Mouse (Mus musculus) heart, adult 2 months (tissue): ENCODE measurements around the gene Ralbp1. TPM values are rescaled to one million over a fixed set of nuclear protein-coding genes. Genes with fewer than 3 reads are reported as not detected.

Source experiments
- DNase-seq, 2 experiments: peaks; one replicate each; pipeline ENCODE4 v3.0.0; 2021
- H3K27ac ChIP-seq: fragments of 200-600 bp; 2 replicates; pipeline ENCODE4 v1.8.1; 2022
- H3K27me3 ChIP-seq: fragments of 200-500 bp; 2 replicates; pipeline ENCODE4 v1.6.1; 2012; ENCODE audit warnings: mild to moderate bottlenecking, low read length, inconsistent platforms, mixed read lengths; ENCODE audit not compliant: control insufficient read depth, insufficient read depth
- H3K36me3 ChIP-seq: fragments of 200-500 bp; 2 replicates; pipeline ENCODE4 v1.6.1; 2012; ENCODE audit warnings: low read length, inconsistent platforms; ENCODE audit not compliant: control insufficient read depth, insufficient read depth
- H3K4me1 ChIP-seq: fragments of 200-500 bp; 2 replicates; pipeline ENCODE4 v1.6.1; 2011; ENCODE audit warnings: low read length; ENCODE audit not compliant: control insufficient read depth, insufficient read depth
- H3K4me3 ChIP-seq: fragments of 200-600 bp; 2 replicates; pipeline ENCODE4 v1.8.1; 2022
- H3K79me2 ChIP-seq: fragments of 200-500 bp; replicated peaks from 2 replicates; pipeline ENCODE4 v1.6.1; 2012; ENCODE audit warnings: mild to moderate bottlenecking, inconsistent platforms, low read length, moderate library complexity, mixed read lengths; ENCODE audit not compliant: control insufficient read depth, insufficient read depth
- H3K9ac ChIP-seq: fragments of 200-500 bp; 2 replicates; pipeline ENCODE4 v1.6.1; 2012; ENCODE audit warnings: low read depth, mild to moderate bottlenecking, control low read depth, inconsistent platforms, low read length, mixed read lengths
- CTCF ChIP-seq: fragments of 200-600 bp; IDR thresholded peaks from 2 replicates; pipeline ENCODE4 v1.8.1; 2022; ENCODE audit warnings: antibody characterized with exemption, mild to moderate bottlenecking, moderate library complexity
- EP300 ChIP-seq: fragments of 200-500 bp; IDR thresholded peaks from 2 replicates; pipeline ENCODE4 v1.6.1; 2011; ENCODE audit warnings: low read depth, low read length, control low read depth; ENCODE audit not compliant: insufficient read depth
- POLR2A ChIP-seq: fragments of 200-500 bp; IDR thresholded peaks from 2 replicates; pipeline ENCODE4 v1.6.1; 2011; ENCODE audit warnings: mild to moderate bottlenecking, low read depth, low read length, control low read depth; ENCODE audit not compliant: insufficient read depth
- WGBS: fragments of 180-500 bp; shearing (Covaris S2); methylation state at CpG from one replicate; pipeline ENCODE4 v1.1.7; 2018; 5-methylcytosine and 5-hydroxymethylcytosine counted together
- intact Hi-C: fragments of 180-260 bp; cut with DNase I; formaldehyde crosslinking; loops from one replicate; pipeline ENCODE4 v1.15.1; 2025
- polyA plus RNA-seq: library from polyadenylated mRNA; depleted of rRNA; stranded (reverse); fragments of >200 nt; gene quantifications from 2 replicates; pipeline ENCODE4 v1.2.3, GENCODE M21; 2012
- total RNA-seq, 2 experiments: library from RNA; stranded (reverse); gene quantifications; 2 replicates each; pipeline ENCODE4 v1.2.3; 2021

The Ralbp1 gene
- total and polyA plus RNA-seq, 3 experiments: 16.5 to 39.1 (median 36.0) TPM

DNA sequence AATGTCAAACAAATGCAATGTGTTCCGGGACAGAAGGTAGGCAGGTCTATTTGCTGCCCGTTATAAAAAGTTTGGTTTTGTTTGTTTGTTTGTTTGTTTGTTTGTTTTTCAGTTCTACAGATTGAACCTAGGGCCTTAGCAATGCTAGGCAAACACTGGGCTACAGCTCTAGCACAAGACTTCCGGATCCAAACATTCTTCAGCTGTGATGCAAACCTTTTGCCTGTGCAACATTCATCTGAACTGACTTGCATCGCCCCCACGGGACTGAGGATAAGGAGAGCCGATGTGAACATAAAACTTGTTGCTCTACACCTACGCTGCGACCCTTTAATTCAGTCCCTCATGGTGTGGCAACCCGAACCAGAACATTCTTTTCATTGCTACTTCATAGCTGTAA is 973 bp upstream of the Ralbp1 start:
- Histone ChIP-seq H3K4me3 (peak overlapping the region; percentile 99), H3K27ac (peak overlapping the region; percentile 99), H3K36me3 (peaks cover 3% of the 10 kb centered on the region; the same call in 1 of the 2 replicates), H3K79me2 (peaks cover 4% of the 10 kb centered on the region; the same call in 1 of the 2 replicates), H3K9ac (no peak overlapping the region), H3K27me3 (no peaks in the 10 kb centered on the region), H3K4me1 (peaks cover 7% of the 10 kb centered on the region)
- DNase-seq: no peak
- 52% methylated on average over 9 of the region's 9 CpGs for WGBS
- intact Hi-C loops: no loop called here
- no peak for TF ChIP-seq CTCF
- TF ChIP-seq POLR2A: no peak
- no peak for TF ChIP-seq EP300

DNA sequence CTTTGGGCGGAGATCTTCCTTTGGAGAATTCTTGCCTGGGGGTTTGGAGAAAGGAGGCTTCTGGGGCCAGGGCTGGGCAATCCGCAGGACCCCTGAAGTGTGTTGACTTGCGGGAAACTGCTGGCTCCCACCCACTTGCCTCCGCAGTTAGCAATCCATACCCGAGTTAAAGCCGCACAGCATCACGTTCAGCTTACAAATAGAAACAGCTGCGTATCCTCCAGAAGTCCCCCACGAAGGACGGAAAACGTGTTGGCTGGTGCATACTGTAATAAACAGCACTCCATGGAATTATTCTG is 251 bp downstream of the Ralbp1 start:
- DNase-seq: no peak
- H3K27ac ChIP-seq: peak overlapping the region; percentile 99
- peaks cover 3% of the 10 kb centered on the region; the same call in 1 of the 2 replicates for H3K36me3 ChIP-seq
- under 1% methylated on average over 11 of the region's 11 CpGs for WGBS
- no peaks in the 10 kb centered on the region for H3K27me3 ChIP-seq
- intact Hi-C loops: loop anchor here (1.0 kb wide), 1 partner anchor 31 kb away; no protein-coding TSS in a partner anchor
- peaks cover 5% of the 10 kb centered on the region; the same call in 1 of the 2 replicates for H3K79me2 ChIP-seq
- H3K9ac ChIP-seq: peak overlapping the region; percentile 68
- H3K4me1 ChIP-seq: peaks cover 7% of the 10 kb centered on the region
- TF ChIP-seq POLR2A: 0 out of 2 replicates have a peak, but pooled peaks have one; percentile 22
- no peak for TF ChIP-seq CTCF
- H3K4me3 ChIP-seq: peak overlapping the region; percentile 99

GRCm38 (mm10) chr17:65884691-65885397 is 754 bp downstream of the Ralbp1 start:
- TF ChIP-seq EP300 (peak; percentile 62; the same call in 1 of the 2 replicates), CTCF (peak; percentile 34), POLR2A (peak; percentile 98)
- Histone ChIP-seq H3K36me3 (peaks cover 3% of the 10 kb centered on the region; the same call in 1 of the 2 replicates), H3K4me1 (peaks cover 7% of the 10 kb centered on the region), H3K27ac (peak overlapping the region; percentile 99), H3K9ac (peak overlapping the region; percentile 94), H3K4me3 (peak overlapping the region; percentile 99), H3K79me2 (peaks cover 5% of the 10 kb centered on the region; the same call in 1 of the 2 replicates), H3K27me3 (no peaks in the 10 kb centered on the region)
- intact Hi-C loops: loop anchor here (1.0 to 5.0 kb wide), 2 partner anchors 31 to 67 kb away; partner anchors contain the start of gene Twsg1
- WGBS: under 1% methylated on average over 67 of the region's 67 CpGs
- peak; percentile 98 to 100 for DNase-seq

DNA sequence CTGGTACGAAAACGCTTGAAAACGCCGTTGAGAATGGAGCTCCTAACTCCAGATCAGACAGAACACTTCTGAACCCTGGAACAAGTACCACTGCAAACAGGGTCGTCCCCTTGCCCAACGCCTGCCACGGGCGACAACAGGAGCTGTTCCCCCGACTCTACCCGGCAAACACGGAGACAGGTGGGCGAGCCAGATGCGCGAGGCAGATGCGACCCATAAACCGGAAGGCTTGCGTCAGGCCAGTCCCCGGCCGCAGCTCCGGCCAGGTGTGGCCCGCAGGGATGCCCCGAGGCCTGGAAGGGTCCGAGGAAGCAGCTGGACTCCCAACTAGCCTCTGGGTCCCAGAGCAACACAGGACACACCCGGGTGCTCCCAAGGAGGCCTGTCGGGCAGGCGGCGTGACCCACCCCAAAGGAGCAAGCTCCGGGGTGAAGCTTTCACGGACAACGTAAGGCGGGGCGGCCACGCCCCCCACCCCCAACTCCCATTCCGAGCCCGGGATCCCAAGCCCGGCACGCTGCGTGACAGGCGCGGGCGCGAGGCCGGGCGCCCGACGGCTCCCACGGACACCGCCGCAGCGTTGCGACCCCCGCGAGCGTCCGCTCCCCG is 1.4 kb downstream of the Ralbp1 start:
- H3K27ac ChIP-seq: peak overlapping the region; percentile 97
- H3K4me1 ChIP-seq: peaks cover 7% of the 10 kb centered on the region
- H3K27me3 ChIP-seq: no peaks in the 10 kb centered on the region
- H3K4me3 ChIP-seq: peak overlapping the region; percentile 99
- intact Hi-C loops: loop anchor here (5.0 kb wide), 1 partner anchor 68 kb away; the partner anchor contains the start of gene Twsg1
- H3K36me3 ChIP-seq: peaks cover 3% of the 10 kb centered on the region; the same call in 1 of the 2 replicates
- DNase-seq: no peak
- TF ChIP-seq EP300 (no peak), POLR2A (no peak), CTCF (no peak)
- peak overlapping the region; percentile 94 for H3K9ac ChIP-seq
- WGBS: under 1% methylated on average over 54 of the region's 56 CpGs
- peaks cover 7% of the 10 kb centered on the region for H3K79me2 ChIP-seq

DNA sequence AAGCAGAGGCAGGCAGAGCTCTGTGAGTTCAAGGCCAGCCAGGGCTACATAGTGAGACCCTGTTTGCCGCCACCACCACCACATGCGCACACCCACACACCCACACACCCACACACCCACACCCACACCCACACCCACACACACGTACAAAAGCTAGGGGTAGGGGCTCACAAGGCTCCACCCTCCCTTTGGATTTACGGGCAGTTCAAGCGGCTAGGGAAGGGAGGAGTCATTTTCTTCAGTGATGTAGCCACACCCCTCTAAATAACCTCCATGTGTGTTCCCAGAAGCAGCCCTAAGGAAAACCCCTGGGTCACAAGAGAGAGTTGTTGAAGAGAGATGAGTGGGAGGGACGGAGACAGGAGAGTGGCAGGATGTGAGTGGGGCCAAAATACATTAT is 8.6 kb downstream of the Ralbp1 start:
- no peak overlapping the region for H3K9ac ChIP-seq
- 51% methylated on average over 6 of the region's 6 CpGs for WGBS
- TF ChIP-seq EP300: no peak
- no peak for TF ChIP-seq POLR2A
- TF ChIP-seq CTCF: no peak
- no peak overlapping the region for H3K4me3 ChIP-seq
- intact Hi-C loops: no loop called here
- no peaks in the 10 kb centered on the region for H3K27me3 ChIP-seq
- H3K36me3 ChIP-seq: no peaks in the 10 kb centered on the region
- no peak overlapping the region for H3K27ac ChIP-seq
- H3K4me1 ChIP-seq: peaks cover 5% of the 10 kb centered on the region
- peaks cover 10% of the 10 kb centered on the region for H3K79me2 ChIP-seq
- DNase-seq: no peak

- intact Hi-C loops: no loop called here
- Histone ChIP-seq H3K79me2 (peaks cover 9% of the 10 kb centered on the region), H3K4me3 (no peak overlapping the region), H3K9ac (no peak overlapping the region), H3K4me1 (peaks cover 5% of the 10 kb centered on the region), H3K27ac (no peak overlapping the region), H3K27me3 (no peaks in the 10 kb centered on the region), H3K36me3 (no peaks in the 10 kb centered on the region)
- TF ChIP-seq EP300: no peak
- TF ChIP-seq POLR2A: no peak
- TF ChIP-seq CTCF: no peak
- 93% methylated on average over 11 of the region's 11 CpGs for WGBS
- no peak for DNase-seq
These were observed 11.8 kb downstream of the Ralbp1 start for GRCm38 (mm10) chr17:65873834-65874233.
